Mouse (Mus musculus) c-Kit-negative CD71-positive TER-119-positive erythroid progenitor cells, embryonic 14.5 days (primary cell): ENCODE measurements around the gene Glrx5.

Source experiments
- DNase-seq: peaks from one replicate; pipeline ENCODE4 v3.0.0-alpha.2; 2013; ENCODE audit warnings: low read depth, low spot score

The Glrx5 gene

DNA sequence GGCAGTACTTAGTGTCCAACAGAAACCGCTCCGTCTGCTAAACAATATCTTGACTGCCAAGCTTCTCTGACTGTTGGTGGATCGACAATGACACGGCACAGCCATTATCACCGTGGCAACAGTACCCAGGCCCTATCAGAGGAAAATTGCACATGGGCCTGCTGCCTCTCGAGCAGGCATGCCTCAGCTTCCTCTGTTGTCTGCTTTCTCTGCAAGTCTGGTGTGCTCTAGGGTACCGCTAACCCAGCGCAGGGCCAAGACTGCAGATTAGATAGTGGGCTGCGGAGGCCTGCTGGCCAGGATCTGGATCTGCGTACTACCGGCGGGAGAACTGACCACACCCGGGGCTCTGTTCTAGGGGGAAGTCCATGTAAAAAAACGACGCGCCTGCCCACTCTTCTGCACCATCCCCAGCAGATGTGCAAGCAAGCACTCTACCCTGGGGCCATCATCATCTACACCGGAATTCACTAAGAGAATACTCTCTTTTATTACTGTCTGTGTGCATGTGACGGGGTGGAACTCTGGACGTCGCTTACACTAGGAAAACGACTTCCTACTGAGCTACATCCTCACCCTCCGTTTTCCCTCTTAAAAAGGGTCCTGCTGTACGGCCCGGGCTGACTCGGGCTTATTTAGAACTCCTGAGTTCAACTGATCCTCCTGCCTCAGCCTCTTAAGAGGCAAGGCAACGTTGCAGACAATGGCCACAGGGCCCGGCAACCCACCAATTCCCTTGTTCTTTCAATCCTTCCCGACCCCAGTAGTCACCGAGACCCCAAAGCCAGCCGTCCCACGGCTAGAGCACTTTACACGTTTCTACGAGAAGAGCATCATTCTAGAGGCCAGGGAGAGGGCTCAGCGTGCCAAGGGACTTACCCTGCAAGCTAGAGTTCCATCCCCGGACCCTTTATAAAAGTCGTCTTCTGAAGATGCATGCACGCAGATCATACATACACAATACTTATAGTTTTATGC is 1.1 kb upstream of the Glrx5 start:
- no peak for DNase-seq

DNA sequence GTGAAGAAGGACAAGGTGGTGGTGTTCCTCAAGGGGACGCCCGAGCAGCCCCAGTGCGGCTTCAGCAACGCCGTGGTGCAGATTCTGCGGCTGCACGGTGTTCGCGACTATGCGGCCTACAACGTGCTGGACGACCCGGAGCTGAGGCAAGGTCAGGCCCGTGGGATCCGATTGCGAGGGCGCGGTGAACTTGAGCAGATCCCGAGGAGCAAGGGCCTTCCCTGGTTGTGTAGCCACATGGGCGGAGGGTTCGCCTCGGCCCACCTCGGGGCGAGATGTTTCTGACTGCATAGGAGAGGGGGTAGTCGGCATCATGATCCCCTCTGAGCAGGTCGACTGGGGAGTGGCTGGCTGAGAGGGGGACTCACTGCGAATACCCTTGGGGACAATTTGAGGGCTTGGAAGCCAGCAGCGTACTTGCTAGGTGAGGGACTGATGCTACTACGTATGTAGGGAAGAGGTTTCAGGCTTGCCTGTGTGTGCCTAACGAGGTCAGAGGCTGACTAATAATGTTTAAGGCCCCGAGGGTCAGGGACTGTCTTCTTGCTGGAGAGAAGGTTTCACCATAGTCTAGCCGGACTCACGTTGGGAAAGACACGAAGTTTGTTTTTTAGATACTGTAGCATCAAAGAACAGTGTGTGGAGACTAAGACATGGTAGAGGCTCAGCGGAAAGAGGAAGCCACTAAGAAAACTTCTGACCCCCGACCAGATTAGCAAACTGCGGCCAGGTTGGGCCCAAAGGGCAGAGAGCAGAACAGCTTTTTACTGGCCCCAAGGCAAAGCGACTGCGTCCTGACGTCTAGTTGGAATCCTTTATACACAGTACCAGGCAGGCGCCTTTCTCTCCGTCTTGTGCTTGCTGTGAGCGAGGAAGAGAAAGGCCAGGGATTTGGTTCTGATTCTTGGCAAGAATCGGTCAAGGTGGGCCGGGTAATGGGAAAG is 616 bp downstream of the Glrx5 start:
- no peak for DNase-seq

DNA sequence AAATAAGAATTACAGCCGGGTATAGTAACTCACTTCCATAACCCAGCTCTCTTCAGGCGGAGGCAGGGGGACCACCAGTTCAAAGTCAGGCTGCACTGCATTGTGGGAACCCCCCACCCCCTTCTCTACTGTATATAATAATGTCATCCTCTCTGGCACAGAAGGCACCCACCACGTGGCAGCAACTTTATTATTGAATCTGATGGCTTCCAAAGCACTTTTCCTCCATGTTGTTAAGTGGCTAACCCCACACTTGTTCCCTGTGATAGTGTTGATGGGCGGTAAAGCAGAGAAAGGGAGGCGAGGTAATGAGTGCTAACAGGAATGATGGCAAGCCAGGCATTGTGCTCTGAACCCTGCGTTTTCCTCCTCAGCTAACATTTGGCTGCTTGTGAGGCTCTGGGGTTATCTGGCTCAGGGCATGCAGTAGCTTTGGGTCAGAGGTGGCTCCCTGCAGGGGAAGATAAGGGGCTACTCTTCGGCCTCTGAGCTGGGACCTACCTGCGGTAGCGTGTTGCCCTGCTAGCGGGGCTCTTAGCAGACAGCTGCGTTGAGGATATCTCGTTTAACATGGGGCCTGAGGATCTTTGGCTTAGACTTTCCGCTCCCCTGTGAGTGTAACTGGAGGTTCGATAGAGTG is 1.8 kb downstream of the Glrx5 start:
- DNase-seq: peak; percentile 75

DNA sequence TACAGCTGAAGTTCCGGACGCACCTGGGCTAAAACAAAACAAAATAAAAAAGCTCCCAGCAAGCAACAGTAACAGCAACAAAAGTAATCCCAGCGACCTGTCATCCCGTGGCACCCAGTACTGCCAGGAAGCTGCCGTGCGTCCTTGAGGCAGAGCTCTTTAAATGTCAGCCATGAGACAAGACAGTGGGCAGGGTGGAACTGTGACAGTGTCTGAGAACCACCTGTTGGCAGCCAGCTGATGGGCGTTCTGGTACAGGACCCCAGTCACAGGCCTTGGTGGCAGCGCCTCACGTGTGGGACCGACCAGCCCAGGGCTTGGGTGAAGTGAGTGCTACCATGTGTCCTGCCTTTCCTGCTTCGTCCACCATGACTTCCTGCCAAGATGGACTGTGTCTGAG is 5.7 kb downstream of the Glrx5 start:
- DNase-seq: no peak

DNA sequence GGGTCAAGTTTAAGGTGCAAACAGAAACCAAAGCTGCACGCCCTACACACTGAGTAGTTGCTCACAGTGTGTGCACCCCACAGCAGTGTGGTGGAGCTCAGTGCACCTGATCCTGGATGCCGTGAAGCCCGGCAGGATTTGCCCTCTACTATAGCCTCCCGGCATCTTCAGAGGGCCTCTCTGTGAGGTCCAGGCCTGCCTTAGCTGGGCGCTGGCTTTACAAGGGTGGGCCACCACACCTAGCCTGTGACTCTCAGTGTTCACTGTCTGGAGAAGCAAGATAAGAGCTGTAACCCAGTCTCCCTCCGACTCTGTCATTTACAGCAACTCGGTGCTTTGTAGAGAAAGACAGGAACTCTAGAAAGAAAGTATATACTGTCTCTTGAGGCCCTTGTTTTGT is 6.4 kb downstream of the Glrx5 start:
- DNase-seq: peak; percentile 81

DNA sequence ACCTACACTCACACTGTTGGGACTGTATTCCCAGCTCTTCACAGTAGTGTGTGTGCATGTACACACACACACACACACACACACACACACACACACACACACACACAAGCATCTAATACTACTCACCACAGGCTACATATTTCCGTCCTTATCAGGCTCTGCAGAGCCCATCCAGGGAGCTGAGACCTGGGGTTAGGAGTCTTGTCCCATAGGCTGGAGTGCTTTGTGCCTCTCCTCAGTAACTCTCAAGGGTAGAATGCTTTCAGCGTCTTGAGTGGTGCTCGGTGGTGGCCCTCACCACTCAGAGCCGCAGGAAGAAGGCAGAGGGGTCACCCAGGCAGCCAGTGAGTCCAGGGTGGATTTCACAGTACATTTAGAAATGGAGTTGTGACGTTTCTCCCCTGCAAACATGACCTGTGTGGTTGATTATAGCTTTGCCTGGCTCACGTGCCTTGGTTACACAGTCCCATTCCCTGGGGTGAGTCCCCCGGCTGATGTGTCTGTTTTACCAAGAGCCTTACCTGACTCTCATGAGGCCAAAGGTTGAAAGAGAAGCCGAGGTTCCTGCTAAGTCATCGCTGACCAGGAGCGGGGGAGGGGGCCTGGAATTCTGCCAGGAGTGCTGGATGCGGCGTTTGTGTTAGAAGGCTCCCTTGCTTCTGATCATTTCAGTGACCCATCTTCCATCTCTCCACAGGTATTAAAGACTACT is 7.2 kb downstream of the Glrx5 start:
- DNase-seq: peak; percentile 51

DNA sequence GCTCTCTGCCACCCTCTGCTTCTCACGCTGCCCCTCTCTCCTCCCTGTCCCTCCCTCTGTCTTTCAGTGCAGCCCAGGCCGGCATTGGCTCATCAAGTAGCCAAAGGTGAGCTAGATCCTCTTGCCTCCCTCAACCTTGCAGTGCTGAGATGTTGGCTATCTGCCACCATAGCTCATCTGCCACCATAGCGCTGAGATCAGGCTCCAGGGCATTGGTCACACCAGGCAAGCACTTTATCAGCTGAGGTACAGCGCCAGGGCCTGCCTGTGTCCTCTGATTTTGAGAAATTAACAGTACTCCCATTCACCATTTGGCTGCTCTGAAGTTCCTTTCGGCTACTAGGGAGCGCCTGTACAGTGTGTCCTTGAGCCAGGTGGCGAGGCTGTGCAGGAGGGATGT is 8.5 kb downstream of the Glrx5 start:
- DNase-seq: no peak

DNA sequence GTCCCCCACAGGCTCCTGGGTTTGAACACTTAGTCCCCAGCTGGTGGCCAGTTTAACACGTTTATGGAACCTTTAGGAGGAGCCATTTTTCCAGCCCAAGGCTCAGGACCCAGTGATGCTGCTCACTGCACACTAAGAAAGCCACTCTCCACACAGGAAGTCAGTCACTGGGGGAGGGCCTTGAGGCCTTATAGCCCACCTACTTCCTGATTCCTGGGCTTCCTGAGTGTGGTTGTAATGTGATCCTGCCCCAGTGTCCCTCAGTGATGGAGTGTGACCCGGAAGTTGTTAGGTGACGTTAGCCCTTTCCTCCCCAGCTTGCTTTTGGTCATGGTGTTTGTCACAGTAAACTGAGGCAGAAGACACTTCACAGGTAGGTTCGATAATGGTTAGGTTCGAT is 10.6 kb downstream of the Glrx5 start:
- no peak for DNase-seq

DNA sequence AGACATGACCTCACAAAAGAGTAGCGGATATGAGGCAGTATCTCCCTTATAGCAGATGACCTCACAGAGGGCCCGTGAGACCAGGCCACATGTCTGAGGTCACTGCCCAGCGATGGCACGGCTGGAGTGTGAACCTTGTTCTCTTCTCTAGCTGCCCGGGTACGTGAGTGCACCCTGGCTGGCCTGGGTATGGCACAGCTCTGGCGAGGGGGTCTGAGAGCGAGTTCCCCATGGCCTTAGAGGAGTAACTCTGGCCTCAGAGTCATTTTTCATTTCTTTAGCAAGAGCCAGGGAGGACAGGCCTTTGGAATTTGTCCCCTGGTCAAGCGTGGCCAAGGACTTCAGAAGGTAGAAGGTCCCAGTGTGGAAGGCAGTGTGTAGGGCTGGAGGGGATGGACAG is 12.3 kb downstream of the Glrx5 start:
- no peak for DNase-seq

DNA sequence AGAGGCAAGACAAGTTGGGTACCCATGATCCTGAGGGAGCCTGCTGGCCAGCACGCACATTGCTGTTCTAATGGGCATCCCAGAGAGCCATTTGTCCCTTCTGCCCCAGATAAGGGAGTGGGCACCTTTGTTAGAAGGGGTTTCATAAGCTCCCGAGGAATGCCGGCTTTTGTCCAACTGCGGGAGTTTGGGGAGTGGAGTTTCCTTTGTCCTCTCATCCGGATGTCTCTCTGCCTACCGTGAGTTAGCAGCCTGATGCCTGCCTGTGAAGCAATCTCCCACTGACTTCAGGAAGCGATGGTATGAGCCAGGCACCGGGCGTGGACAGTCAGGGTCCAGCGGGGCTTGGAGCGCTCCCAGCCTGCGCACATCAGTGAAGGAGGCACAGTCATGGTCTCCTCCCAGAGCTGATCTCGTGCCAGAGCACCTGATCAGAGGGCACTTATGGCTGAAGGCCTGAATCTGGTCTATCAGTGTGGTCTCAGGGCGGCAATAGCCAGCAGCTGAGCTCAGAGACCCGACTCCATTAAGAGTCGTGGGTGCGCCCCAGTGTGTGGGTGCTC is 15.9 kb downstream of the Glrx5 start:
- DNase-seq: no peak

DNA sequence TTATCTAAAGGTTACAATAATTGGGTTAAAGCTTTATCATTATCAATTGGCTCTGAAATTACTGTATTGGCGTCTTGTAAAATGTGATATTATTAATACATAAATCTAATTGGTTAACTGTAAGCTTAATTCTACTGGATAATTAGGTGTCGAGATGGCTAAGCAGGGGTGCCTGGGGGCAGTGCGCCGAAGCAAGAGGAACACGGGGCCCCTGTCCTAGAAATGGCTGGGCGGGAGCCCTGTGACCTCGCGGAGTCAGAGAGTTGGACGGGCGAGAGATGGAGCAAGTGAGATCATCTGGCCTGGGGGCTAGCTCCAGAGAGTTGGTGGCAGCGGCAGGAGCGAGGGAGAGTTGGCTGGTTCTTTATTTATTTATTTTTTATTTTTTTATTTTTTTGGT is 17.3 kb downstream of the Glrx5 start:
- DNase-seq: no peak

DNA sequence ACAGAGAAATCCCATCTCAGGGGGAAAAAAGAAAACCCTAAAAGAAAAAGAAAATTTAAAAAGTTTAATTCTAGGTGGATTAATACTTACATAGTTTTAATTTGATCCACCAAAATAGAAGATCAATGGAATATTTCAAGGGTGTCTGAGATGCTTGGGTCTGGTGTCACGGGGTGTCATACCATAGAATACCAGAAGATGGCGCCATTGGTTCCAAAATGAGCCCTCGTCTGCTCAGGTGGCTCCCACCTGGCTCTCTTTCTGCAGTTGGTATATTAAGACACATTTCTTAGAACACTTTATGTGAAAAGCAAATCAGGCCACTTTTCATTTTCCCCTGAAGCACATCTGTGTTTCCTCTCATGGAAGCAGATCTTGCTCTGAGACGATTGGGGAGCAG is 18.4 kb downstream of the Glrx5 start:
- peak; percentile 59 for DNase-seq

DNA sequence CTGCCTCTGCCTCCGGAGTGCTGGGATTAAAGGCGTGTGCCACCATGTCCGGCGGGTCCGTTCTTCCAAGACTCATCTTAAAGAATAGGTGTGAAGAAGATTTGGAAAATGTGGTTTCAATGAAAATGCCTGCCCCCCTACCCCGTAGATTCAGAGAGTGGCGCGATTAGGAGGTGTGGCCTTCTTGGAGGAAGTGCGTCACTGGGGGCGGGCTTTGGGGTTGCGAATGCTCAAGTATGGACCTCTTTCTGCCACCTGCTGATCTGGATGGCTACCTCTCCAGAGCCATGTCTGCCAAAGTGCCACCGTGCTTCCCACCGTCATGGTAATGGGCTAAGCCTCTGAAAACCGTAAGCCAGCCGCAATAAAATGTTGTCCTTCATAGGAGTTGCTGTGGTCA is 21.6 kb downstream of the Glrx5 start:
- DNase-seq: no peak

DNA sequence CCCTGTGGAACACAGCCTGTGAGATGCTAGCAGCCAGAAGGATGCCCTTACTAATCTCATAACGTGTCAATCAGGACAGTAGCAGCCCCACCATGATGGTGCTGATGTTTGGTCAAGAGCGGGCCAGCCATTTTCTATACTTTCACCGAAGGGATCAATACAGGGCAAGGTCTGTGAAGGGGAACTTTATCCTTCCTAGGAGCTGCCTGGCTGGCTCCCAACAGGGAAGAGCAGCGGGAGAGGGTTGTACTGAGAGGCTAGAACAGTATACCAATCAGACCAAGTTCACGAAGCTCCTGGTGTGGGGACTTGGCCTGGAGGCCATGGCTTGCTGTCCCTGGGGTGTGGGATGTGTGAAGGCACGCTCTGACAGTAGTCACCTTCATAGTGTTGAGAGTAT is 22.8 kb downstream of the Glrx5 start:
- no peak for DNase-seq

DNA sequence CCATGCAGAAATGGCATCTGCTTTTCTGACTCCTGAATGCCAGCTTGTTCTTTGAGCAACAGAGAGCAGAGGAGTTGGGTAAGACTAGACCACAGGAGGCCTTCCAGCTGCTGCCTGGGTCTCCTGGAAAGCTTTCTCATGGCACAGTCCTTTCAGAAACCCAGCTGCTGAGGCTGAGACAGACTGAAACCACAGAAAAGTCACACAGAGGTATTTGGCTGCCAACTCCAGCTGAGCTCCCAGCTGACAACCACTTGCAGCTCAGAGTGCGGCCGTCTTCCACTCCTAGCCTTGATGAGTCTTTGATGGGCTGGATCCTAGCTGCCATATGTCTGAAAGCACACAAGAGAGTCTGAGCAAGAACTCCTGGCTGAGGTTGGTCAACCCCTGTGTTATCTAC is 27.5 kb downstream of the Glrx5 start:
- DNase-seq: no peak

DNA sequence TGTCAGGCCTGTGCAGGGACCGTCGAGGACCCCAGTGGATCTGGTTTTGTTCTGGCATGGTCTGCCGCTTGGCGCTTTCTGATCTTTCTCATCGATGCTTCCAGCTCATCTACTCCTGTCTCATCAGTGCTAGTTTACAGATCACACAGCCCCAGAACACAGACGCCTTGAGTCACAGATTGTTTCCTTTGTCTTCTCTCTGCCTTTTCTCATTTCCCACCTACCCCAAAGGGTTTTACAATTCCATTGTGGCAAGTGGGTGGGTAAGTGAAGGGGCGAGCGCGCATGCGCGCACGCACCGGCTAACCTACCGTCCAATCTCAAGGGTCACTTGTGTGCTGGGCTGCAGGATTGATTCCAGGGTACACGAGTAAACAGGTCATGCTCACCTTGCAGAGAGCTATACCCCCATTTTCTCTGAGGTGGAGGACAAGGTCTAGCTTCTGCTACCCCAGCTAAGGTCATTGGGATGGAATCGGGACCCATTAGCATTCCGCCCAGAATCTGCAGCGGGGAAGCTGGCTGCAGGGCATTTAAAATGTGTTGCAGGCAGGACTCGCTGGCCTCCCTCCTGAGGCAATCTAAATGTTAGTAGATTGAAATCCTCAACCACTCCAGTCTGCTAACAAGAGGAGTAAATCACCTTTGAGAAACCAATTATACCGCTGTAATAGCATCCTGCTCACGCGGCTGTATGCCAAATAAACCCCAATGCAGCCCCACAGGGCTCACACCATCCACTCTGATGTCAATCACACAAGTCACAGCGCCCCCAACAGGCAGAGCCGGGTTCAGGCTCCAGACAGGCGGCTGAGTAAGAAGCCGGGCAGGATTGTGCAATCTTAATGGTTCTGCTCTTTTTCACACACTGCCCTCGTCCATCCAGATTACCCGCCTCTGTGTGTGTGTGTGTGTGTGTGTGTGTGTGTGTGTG is 31.0 kb downstream of the Glrx5 start:
- DNase-seq: no peak

DNA sequence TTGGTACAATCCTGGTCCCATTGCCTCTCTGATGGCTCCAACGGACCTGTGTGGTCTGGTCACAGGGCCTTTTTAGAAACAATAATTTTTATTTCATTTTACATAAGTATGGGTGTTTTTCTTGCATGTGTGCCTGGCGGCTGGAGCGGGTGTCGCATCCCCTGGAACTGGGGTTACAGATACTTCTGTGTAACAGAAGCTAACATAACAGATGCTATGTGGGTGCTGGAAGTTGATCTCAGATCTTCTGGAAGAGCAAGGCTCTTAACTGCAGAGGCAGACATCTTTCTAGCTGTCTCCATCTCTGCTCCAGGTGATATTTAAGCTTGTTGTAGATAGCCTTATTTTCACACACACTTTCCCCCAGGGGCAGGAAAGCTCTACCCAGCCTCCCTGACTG is 31.7 kb downstream of the Glrx5 start:
- DNase-seq: no peak

DNA sequence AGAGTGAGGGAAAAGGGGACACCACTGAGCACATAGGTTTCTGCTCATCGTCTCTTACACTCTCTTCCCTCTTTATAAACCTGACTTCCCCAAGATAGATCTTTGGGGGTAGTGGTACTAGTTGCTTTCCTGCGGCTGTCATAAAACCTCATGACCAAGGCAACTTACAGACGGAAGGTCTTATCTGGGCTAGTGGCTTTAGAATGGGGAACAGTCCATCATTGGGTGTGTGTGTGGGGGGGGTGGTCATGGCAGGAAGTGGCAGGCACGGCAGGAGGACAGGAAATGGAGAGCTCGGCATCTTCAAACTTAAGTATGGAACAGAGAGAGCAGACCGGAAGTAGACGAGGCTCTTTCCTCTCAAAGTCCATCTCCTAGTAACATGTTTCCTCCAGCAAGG is 32.6 kb downstream of the Glrx5 start:
- no peak for DNase-seq

DNA sequence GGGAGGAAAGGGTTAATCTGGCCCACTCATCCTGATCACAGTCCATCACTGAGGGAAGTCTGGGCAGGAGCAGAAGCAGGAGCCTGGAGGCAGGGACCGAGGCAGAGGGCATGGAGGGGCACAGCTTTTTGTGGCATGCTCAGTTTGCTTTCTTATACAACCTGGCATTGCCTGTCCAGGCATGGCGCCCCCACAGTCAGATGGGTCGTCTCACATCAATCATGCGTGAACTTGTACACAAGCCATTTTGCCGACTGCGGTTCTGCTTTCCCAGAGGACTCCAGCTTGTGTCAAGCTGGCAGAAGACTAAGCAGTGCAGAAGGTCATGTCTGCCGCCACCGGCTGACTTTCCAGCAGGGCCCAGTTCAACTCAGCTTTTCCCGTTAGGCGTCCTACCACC is 34.0 kb downstream of the Glrx5 start:
- no peak for DNase-seq

DNA sequence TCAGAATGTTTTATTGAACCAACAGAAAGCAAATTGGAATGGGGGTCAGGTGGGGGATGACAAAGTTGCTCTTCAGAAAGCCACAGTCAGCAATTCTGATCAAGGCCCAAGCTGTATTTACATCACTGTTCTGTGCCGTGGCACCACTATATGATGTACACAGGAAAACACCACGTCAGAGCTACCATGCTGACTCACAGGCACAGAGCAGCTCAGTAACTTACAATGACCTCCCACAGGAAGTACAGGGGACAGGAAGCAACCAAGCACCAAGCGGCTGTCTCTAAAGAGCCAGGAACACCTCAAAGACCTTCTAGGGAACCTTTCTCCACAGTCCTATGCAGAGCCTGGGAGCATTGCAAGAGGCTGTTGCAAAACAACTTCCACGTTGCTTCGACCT is 36.4 kb downstream of the Glrx5 start:
- no peak for DNase-seq
